Mouse (Mus musculus): ENCODE data around the gene Rabgap1l. TPM values are rescaled to one million over a fixed set of nuclear protein-coding genes. Genes with fewer than 3 reads are reported as not detected.

Rabgap1l gene
- total RNA-seq, 2 experiments from 2014 or later: 249 to 258 TPM

DNA sequence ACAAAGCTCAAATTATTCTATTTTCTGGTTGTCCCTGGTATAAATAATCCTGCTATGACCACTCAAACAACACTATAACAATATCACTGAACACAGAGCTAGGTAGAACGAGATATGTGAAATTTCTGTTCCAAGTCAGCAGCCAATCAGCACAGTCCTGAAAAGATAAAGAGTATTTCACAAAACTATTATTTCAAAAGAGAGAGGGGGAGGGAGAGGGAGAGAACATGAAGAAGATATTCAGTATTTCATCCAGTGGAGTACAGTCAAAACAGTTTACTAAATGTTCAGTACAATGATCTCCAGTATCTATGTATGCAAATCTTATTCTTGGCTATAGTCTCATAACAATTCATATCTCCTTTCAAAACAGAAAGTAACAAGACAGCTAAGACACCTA lies 5.1 kb downstream of the Rabgap1l start:
- DNase-seq: no peak

DNA sequence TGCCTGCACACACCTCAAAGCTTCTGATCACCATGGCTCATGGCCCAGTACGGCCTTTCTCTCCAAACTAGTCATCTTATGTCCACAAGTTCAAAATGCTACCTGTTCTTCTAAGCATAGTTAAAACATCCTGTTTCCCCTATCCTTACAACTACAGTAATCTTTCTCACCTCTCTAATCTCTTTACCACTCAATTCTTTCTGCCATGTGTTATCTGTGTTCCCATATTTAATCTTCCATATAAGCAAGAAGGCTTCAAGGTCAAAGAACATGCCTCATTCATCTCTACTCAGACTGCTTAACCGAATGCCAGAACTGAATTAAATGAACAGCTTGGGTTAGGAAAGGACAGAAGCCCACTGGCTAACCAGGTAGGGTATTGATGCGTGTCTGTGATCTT lies 5.8 kb downstream of the Rabgap1l start:
- no peak for DNase-seq

DNA sequence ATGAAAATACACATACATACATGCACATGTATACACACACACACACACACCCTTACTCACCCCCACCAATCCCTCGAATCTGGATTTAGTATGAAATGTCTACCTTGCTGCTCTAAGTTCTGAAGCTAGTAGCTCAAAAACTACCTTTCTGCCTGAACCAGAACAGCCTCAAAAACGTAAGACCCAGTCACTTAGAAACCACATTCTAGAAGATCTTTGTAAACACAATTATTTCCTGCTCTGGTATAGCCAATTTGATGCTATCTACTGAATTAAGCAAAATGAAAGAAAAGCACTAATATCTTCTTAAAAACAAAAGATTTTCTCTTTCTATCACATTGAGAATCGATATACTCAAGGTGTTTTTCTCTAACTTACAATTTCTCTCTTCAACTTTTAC lies 6.4 kb downstream of the Rabgap1l start:
- DNase-seq: no peak

DNA sequence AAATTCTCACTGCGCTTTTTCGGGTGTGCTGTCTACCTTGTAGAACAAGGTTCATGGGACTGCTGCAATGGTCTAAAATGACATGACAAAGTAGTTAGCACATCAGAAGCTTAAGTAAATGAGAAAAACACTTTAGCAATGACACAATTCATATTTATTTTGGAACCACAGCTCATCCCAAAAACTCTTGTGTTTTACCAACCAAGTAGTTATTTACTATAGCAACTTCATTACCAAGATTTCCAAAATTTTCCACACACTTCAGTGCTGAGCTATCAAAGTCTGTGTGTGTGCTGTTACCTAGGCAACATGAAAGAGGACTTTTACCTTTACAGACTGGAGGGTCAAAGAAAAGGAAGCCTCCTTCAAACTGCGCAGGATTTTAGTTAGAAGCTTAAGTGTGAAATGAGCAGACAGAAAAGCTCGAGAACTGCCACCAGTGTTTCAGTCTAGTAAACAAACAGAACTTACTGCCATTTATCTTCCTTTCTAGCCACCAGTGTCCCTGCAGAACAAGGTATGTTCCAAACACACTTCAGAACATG lies 7.3 kb downstream of the Rabgap1l start:
- DNase-seq: no peak

DNA sequence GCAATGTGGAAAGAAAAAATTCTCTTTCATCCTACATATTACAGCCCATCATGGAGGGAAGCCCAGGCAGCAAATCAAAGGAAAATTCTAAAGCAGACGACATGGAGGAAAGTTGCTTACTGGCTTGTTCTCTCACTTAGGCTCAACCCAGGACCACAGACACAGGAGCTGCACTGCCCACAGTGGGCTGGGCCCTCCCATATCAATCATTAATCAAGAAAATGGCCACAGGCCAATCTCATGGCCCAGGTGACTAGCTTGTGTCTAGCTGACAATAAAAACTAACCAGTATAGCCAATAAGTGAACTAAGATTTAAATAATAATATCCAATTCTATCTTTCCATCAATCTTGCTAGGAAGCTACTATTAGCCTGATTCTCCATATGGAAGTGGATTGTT lies 8.9 kb downstream of the Rabgap1l start:
- DNase-seq: no peak

DNA sequence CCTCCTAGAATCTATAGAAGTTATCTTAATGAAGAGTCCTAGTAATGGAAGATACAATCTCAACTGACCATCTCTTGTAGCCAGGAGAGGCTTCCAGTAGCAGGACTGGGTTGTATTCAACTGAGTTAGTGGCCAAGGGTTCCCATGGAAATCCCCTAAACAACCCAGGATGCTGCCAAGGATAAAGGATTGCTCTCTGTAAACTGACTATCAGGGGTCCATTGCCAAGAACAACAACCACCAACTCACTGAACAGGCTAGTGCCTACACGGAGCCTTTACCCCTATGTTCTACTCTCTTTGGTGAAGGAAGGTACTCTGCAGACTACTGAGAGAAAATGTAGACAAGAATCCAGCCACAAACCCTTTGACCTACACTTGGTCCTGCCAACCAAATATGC lies 18.8 kb downstream of the Rabgap1l start:
- DNase-seq: no peak

DNA sequence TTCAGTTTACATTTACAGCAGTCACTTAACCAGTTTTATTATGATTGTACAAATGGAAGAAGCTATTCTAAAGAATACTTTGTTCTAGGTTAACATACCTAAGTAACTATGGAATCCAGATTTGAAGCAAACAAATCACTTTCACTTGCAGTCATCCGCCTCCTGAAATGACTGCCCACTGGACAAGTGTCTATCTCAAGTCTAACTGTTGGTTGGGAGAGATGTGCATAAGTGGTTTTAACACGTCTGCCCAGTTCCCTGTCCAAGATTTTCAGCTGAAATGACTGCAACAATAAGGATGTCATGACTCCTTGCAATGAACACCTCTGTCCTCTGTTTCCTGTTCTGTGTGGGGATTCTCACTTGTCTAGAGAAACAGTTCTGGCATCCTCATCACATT lies 27.4 kb downstream of the Rabgap1l start:
- no peak for DNase-seq

DNA sequence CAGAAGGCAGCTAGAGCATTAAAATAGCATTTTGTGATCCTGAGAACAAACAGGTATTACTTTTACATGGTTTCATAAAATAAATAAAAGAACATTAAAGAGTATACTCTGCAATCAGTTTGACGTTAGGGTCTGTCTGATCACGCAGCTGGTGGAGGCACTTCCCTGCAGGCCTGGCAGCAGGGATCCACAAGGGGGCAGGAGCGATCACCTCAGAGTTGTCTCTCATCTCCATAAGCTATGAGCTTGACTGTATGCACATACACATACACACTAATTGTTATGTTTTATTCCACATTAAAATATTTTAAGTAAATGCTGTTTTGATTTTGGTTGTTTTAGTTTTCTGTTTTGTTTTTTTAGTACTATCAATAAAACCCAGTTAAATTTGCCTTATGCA lies 34.8 kb downstream of the Rabgap1l start:
- DNase-seq: peak in 1 of 2 experiments; percentile 21

DNA sequence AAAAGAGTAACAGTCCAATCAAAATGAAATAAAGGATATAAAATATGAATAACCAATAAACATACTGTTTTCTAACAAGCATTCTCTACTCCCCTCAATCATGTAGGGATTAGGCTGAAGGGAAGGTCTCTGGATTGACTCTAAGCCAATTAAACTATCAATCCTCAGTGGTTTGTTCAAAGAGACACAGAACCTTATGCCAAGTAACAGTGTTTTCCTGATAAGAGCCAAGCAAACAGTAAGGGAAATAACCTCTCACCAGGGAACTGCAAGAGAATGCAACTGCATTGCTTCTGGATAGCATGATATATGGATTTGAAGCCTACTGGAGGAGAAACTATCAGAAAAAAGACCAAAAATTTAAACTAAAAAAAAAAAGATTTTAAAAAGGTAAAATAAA lies 37.7 kb downstream of the Rabgap1l start:
- no peak for DNase-seq

DNA sequence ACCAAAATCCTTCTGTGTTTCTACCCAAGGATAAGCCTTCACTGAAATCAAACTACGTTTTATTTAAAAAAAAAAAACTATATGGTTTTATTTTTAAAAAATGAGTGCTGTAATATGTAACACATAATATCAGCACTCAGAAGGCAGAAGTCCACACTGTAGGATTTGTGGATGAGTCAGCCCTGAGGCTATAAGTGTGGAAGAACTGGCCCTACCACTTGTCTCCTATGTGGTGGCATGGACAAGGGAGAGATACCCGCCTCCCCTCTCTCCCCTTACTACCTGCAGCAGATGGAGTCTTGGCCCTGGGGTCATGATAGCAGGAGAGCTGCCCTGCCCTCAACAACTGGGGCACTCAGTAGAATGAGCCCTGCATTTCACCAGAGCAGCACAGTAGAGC lies 42.4 kb downstream of the Rabgap1l start:
- DNase-seq: no peak

DNA sequence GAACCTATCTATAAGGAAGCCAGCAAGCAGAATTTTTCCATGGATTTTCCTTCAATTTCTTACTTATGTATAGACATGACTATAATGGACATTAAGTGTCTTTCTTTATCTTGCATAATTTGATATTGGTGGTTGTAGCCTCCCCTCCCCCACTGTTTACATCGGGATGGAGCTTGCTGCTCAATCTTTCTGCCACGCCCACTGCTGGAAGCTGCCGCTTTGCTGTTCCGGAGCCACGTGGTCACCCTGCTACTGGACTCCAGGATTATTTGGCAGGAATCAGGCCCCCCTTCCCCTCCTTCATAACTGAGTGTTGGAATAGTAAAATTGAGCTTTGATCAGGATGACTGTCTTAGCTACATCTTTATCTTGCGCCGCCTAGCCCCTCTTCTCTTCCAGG lies 46.2 kb downstream of the Rabgap1l start:
- no peak for DNase-seq

DNA sequence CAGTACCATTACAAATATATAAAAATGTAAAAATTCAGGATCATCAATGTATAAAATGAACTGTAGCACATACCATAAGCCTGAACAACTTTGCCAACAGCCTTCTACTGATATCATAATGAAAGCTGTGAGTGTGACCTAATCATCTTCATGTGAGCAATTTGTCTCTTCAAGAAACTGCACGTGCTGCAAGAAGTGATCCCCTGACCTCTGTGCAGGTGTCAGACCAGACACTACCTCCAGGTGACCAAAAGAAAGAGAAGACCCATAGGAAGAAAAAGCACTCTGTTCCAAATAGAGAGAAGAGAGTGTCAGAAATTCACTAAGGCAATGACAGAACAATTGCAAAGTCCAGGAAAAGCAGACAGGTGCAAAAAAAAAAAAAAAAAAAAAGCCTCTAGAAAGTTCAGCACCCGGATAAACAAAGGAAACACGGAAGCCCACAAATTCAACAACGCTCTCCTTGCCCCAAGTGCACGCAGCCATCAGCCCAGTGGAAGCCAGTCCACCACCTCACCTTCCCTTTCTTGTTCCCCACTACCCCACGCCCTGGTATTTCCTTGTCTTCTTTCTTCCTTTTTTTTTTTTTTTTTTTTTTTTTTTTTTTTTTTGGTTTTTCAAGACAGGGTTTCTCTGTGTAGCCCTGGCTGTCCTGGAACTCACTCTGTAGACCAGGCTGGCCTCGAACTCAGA lies 47.6 kb downstream of the Rabgap1l start:
- no peak for DNase-seq

DNA sequence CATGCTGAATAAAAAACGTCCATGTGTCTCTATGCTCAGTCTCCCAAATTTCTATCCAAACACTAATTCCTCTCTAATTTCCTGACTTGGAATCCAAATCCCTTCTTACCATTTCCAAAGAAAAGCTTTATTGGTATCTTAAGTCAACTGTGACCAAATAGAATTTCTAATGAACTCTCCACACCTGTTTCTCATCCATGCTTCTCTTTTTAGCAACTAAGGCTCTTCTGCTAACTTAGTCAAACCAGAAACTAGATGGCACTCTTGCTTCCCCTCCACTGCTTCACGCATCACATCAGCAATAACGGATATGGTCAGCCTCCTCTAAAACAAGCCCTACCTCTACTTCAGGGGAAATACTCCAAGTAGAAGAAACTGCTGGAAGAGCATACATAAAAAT lies 49.0 kb downstream of the Rabgap1l start:
- DNase-seq: no peak

DNA sequence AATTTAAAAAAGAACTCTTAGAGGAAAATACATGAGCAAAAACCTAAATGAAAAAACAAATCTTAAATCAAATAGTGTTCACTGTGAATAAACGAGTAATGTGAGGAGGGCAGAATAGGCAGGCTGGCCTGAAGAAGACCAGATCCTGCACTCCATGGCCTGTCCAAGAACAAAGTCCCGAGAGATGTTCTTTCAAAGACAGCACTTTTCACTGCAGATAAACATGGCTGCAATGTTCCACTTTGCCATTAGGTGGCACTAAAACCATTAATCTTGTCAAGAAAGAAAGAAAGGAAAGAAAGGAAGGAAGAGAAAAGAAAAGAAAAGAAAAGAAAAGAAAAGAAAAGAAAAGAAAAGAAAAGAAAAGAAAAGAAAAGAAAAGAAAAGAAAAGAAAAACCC lies 49.8 kb downstream of the Rabgap1l start:
- DNase-seq: peak; percentile 22 to 42

DNA sequence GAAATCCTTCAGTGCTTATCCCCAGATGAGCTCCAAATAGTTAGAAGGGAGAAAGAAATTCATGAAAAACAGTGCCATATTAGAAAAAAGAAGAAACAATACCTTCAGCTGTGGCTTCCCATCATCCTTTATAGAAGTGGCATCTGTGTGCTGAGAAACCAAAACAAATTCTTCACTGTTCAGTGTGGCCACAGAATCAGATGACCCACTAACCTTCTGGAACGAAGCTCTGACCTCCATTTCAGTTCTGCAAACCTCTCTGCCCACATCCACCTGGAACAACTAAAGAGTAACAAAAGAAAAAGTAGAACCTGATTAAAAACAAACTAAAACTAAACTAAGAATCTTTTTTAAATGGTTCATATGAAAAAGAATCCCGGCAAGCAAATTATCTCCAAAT lies 52.4 kb downstream of the Rabgap1l start:
- DNase-seq: no peak

DNA sequence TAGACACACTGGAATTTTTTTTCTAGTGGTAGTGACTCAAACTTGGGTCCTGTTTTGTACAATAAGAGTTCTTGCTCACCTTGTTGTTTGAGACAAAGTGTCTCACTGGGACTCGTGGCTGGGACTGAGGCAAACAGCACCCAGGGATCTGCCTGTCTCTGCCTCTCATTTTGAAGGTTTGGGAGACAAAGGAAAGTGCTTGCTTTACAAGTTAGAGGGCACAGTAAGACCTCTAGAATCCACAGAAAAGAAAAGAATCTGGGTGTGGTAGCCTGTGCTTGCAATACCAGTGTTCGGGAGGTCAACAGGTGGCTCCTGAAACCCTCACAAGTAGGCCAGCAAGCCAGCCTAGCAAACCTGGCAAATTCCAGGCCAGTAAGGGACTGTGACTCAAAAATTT lies 58.3 kb downstream of the Rabgap1l start:
- DNase-seq: no peak

DNA sequence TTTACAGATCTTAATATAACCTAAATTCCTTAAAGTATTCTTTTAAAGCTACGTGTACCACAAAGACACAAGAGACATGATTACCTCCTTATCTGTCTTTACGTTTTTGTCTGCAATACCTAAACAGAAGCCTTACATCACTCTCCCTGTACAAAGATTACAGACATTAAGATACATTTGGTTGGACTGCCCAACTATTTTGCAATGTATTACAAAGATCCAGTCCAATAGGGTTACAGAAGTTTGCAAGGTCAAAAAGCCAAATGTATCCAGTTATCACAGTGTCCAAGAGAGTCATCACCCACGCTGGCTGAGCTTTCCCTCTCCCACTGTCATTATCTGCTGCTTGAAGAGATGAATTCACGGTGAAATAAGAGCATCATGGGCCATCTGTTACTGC lies 63.1 kb downstream of the Rabgap1l start:
- no peak for DNase-seq

DNA sequence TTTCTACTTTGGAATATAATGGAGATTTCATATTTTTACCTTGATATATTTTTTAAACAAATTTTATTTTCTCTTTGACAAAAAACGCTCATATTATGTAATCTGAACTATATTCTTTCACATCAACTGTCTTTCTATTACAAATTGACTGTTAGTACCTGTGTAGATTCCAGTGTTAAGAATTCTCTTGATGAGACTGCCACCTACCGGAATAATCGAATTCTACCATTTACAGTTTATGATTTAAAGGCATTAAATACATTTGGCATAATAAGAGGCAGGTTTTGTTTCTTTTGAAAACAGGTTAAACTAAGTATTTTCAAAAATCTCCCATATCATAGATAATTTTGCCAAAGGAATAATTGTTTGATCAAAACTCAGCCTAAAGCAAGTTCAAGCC lies 75.3 kb downstream of the Rabgap1l start:
- no peak for DNase-seq

DNA sequence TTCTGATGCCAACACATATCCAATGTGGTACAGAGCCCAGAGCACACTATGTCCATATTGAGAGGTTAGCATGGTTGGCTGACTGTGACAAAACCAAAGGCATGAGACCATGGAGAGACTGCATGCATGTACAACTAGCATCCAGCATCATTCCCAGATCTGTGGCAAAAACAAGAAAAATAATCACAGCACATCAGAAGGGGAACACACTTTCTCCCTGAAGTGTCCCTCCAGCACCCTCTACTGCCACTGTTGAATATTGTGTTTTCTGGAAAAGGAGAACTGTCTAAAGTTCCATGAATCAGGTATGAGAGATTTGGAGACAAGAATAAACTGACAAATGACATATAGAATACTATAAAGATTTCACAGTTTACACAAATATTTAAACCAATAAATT lies 78.3 kb downstream of the Rabgap1l start:
- DNase-seq: peak in 1 of 2 experiments; percentile 19

DNA sequence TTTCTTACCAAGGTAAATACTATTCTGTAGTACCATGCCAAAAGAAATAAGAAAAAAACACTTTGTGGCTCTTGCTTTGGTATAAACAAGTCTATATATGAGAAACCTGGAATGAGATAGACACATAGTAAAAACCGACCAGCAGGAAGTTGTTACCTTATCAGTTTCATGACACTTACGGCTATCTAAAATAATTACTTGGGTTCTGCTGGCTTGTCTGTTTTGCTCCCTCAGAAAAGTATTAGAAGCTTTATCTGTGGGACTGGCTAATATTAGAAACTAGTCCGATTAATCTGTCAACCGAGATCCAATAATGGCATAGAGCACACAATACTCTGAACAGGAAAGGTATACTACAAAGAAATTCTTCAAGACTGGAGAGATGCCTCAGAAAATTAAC lies 79.1 kb downstream of the Rabgap1l start:
- no peak for DNase-seq

DNA sequence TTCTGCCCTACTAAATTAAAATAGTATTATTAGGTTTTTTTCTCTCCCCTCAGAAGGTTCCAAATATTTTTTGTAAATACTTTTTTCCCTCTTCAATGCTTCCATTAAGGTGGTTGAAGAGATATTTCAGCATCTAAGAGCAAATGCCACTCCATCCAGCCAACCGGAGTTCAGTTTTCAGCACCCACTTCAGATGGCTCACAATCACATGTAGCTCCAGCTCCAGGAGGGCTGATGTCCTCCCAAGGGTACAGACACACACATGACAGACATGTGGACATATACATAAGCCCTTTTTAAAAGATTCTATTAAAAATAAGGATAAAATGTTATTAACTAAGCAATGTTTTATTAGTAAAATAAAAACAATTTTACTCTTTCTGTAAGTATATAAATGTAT lies 79.6 kb downstream of the Rabgap1l start:
- no peak for DNase-seq

DNA sequence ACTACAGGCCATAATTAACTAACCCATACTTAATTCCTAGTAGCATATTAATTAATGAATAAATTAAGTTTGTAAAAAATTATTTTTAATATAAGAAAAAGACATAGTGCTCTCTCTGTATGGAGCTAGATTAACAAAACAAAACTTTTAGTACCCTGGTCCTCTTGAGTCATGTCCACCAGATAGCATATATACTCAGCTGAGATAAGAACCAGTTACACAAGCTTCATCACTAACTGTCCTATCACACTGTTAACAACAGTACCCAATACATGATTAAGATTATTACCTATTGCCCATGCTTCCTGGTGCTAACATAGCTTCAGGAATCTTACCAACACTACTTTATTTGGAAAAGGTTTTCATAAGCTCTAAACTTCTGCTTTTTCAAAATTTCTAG lies 82.5 kb downstream of the Rabgap1l start:
- no peak for DNase-seq

DNA sequence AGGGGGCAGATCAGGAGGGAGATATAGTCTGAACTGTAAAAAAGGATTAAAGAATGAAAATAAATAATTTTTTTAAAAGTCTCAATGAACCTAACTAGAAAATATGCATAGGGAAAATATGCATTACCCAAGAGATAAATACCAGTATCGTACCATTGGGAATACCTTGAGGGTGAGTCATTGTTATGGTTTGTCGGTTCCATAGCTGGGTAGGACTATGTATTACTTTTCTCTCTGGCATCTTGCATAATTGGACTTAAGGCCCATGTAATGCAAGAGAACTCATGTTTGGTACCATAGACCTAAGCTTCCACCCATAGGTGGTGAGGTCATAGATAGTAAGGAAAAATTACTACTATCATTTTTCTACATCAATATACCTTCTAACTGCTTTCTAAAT lies 88.4 kb downstream of the Rabgap1l start:
- DNase-seq: no peak

DNA sequence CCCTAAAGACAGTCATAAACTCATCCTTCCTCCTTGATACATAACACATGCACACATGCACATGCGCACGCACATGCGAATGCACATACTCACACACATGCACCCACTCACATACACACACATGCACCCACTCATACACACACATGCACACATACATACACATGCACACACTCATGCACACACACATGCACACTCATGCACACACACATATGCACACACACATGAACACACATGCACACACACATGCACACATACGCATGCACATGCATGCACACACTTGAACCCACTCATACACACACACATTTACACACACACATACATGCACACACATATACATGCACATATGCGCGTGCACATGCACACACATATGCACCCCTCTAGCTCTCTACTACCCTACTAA lies 89.2 kb downstream of the Rabgap1l start:
- DNase-seq: no peak

DNA sequence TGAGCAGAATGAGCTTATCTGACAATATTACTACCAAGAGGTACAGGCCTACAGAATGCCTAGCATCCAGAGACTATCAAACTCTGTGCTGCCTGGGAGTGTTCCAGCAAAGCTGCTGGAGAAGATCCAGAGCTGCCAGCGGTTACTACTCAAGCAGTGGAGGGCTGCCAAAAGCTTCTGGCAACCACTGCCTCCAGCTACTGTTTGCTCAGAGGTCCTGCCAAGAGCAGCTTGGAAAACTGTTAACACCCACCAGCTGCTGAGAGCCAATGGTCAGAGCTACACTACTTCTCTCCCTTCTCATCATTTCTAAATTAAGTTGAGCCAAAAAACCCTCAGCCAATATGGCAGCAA lies 99.9 kb downstream of the Rabgap1l start:
- peak; percentile 81 to 85 for DNase-seq

Data from layer of hippocampus, postnatal 36 days (tissue).